Mouse (Mus musculus): ENCODE results near the gene Iglon5.

DNA sequence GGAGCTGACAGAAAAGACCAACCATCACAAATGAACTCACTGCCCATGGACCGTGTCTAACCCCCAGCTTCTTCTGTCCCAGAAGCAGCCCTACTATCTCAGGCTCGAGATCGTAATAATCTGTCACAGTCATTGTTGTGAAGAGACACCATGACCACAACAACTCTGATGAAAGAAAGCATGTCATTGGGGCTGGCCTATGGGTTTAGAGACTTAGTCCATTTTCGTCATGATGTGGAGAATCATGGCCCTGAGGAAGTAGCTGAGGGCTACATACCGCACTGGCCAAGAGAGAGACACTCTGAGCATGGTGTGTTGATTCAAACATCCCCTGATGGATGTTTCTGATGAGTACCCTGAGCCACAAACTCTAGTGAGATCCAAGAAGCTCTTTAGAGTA, 55.2 kb downstream of the Iglon5 start:
- TF ChIP-seq CTCF (IDR thresholded peaks at IDR 0.05) (no peak), EP300 (IDR thresholded peaks at IDR 0.05) (no peak)
